Mouse (Mus musculus) MEL (cell line): ENCODE measurements around the gene Krt6a.

ENCODE experiments used
- CTCF ChIP-seq, 3 experiments: IDR thresholded peaks in 2 of 3; conservative IDR thresholded peaks in 1 of 3; 2 replicates each; pipeline ENCODE4 v1.5.1; 2011 to 2012; ENCODE audit warnings: low read length in 3 of 3, low read depth in 2 of 3, mild to moderate bottlenecking in 2 of 3, improper control_type of control experiment in 1 of 3, inconsistent platforms in 1 of 3, mixed read lengths in 1 of 3, moderate library complexity in 1 of 3; ENCODE audit not compliant: control insufficient read depth in 1 of 3, insufficient read depth in 1 of 3, poor library complexity in 1 of 3, severe bottlenecking in 1 of 3
- EP300 ChIP-seq, 2 experiments: IDR thresholded peaks; 2 replicates each; pipeline ENCODE4 v1.6.1; 2011; ENCODE audit warnings: improper control_type of control experiment in 2 of 2, low read length in 2 of 2, low read depth in 1 of 2, mild to moderate bottlenecking in 1 of 2
- MYC ChIP-seq: IDR thresholded peaks from 2 replicates; pipeline ENCODE4 v1.6.1; 2011; ENCODE audit warnings: low read depth, mild to moderate bottlenecking, low read length, improper control_type of control experiment, moderate library complexity
- TBP ChIP-seq: IDR thresholded peaks from 2 replicates; pipeline ENCODE4 v1.8.0; 2011; ENCODE audit warnings: low read depth, low read length, improper control_type of control experiment
- ZC3H11A ChIP-seq: IDR thresholded peaks from 2 replicates; pipeline ENCODE4 v1.6.1; 2012; ENCODE audit warnings: low read depth, mild to moderate bottlenecking, inconsistent platforms, low read length, improper control_type of control experiment

DNA sequence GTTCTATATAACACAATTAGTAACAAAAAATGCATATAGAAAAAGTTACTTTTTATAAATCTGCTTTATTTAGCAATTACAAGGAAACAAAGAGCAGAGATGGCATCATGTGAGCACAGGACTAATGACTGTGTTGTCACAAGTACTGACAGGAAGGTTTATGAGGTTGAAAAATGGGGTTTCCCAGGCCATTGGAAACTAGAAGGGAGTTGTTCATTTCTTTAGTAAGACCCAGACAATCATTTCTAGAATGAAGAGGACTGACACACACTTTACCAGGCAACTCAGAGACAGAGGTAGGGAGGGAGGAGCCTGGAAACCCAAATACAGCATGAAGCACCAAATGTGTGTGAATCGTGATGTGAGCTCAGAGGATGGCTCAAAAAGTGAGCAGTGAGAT, 18.1 kb downstream of the Krt6a start:
- TF ChIP-seq TBP: no peak
- TF ChIP-seq MYC: no peak
- no peak for TF ChIP-seq EP300 (IDR thresholded peaks at IDR 0.05; ENCODE audit: low read depth in 1 of 2, low read length in 2 of 2)
- TF ChIP-seq ZC3H11A: no peak
- no peak for TF ChIP-seq CTCF (IDR thresholded peaks at IDR 0.05 in 2 of 3, conservative IDR thresholded peaks at IDR 0.05 in 1 of 3; ENCODE audit: control insufficient read depth in 1 of 3, insufficient read depth in 1 of 3, low read depth in 2 of 3, low read length in 3 of 3, poor library complexity in 1 of 3, severe bottlenecking in 1 of 3)
